Mouse (Mus musculus) lung, postnatal 10 days (tissue): ENCODE data around the gene Map2k2.

Experiments
- DNase-seq: peaks from one replicate; pipeline ENCODE4 v3.0.0; 2021

The Map2k2 gene

GRCm38 (mm10) chr10:81106113-81106721, 502 bp downstream of the Map2k2 start:
- peak; percentile 92 for DNase-seq

- DNase-seq = no peak
Measured at GRCm38 (mm10) chr10:81112946-81113345, 7.2 kb downstream of the Map2k2 start.

- no peak for DNase-seq
Measured at GRCm38 (mm10) chr10:81119625-81120024, 13.9 kb downstream of the Map2k2 start.

- no peak for DNase-seq
Measured at GRCm38 (mm10) chr10:81120650-81121049, 14.9 kb downstream of the Map2k2 start.

GRCm38 (mm10) chr10:81122889-81123288, 17.2 kb downstream of the Map2k2 start:
- DNase-seq = no peak

- no peak for DNase-seq
Measured at GRCm38 (mm10) chr10:81123500-81123899, 17.8 kb downstream of the Map2k2 start.

GRCm38 (mm10) chr10:81134181-81134587, 28.5 kb downstream of the Map2k2 start:
- DNase-seq = peak; percentile 81

GRCm38 (mm10) chr10:81134966-81135681, 29.4 kb downstream of the Map2k2 start, which contains the start of gene Zbtb7a:
Gene Zbtb7a (plus strand): TSS chr10:81135220.
- DNase-seq = peak; percentile 63

GRCm38 (mm10) chr10:81135831-81136705, 30.4 kb downstream of the Map2k2 start:
- DNase-seq = peak; percentile 88

- peak; percentile 88 for DNase-seq
Measured at GRCm38 (mm10) chr10:81136706-81137231, 31.1 kb downstream of the Map2k2 start.

GRCm38 (mm10) chr10:81137252-81138130, 31.8 kb downstream of the Map2k2 start:
- DNase-seq = peak; percentile 99

- peak; percentile 75 for DNase-seq
Measured at GRCm38 (mm10) chr10:81138131-81138782, 32.5 kb downstream of the Map2k2 start.

GRCm38 (mm10) chr10:81138821-81139528, 33.3 kb downstream of the Map2k2 start:
- no peak for DNase-seq

- DNase-seq = no peak
Measured at GRCm38 (mm10) chr10:81139529-81139846, 33.8 kb downstream of the Map2k2 start.

- no peak for DNase-seq
Measured at GRCm38 (mm10) chr10:81140005-81140404, 34.3 kb downstream of the Map2k2 start.

- peak; percentile 68 for DNase-seq
Measured at GRCm38 (mm10) chr10:81140717-81141454, 35.2 kb downstream of the Map2k2 start.

- no peak for DNase-seq
Measured at GRCm38 (mm10) chr10:81141455-81142210, 35.9 kb downstream of the Map2k2 start.

GRCm38 (mm10) chr10:81142551-81142981, 36.9 kb downstream of the Map2k2 start:
- DNase-seq = no peak

GRCm38 (mm10) chr10:81143157-81143633, 37.5 kb downstream of the Map2k2 start:
- DNase-seq = peak; percentile 54
